ENCODE assay signal across 15 mouse cellular contexts in the genomic region with DNA sequence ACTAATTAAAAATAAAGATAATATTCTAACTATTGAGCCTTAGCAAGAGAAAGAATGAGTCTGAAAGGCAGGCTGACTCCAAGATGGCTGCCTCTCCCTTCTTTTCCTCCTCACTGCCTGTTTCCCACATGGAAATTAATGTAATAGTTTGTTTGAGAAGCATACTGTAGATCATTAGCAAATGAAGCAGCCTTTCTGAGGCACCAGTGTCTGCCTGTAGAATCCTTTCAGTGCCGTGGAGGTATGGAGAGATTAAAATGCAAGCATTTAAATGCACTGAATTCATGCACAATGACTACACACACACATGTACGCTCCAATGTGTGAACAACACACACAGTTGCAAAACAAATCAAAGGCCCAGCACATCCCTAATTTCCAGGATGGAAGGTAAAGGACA.
A peak's percentile ranks its signal among the peaks of the same experiment; 100 is the strongest.
DNase-seq lines count a peak whose midpoint lies in the region; ATAC-seq and TF ChIP-seq lines count a peak whose summit lies in the region.
"Had no signal": no experiment of that assay in that cellular context is flagged by ENCODE, and none has a peak within 500 bp of the region (broad histone marks: within the 10 kb centered on the region; RNA-seq: fewer than 3 reads in every experiment).

No protein-coding gene starts in this region.

- WGBS in kidney, embryonic 15.5 days: 84% methylated on average over 2 of the region's 2 CpGs
- WGBS in forebrain, embryonic 12.5 days: 12% methylated on average over 2 of the region's 2 CpGs
- WGBS in hindbrain, embryonic 15.5 days: 28% methylated on average over 2 of the region's 2 CpGs
- WGBS in neural tube, embryonic 12.5 days: 35% methylated on average over 2 of the region's 2 CpGs
- WGBS in thymus, adult 2 months: 95% methylated on average over 2 of the region's 2 CpGs

- DNase-seq in kidney, postnatal 10 days: no peak
- DNase-seq in thymus, adult 2 months: no peak
- no peak for DNase-seq in adrenal gland, postnatal 10 days
- DNase-seq: B cell, adult 2 months; heart, postnatal 36 days; kidney, adult 18-20 months; left cerebral cortex, postnatal 4 days; liver, embryonic 13.5 days; lung, postnatal 14 days had no signal

- H3K9ac ChIP-seq in kidney, embryonic 15.5 days: no peak overlapping the region
- peak overlapping the region; percentile 42 for H3K9ac ChIP-seq in forebrain, embryonic 12.5 days
- H3K9ac ChIP-seq in hindbrain, embryonic 15.5 days: peak overlapping the region; percentile 53
- H3K9ac ChIP-seq in neural tube, embryonic 12.5 days: peak overlapping the region; percentile 43
- H3K9ac ChIP-seq: liver, embryonic 13.5 days had no signal

- peak overlapping the region; percentile 30; the same call in 1 of the 2 replicates for H3K27ac ChIP-seq in kidney, embryonic 15.5 days
- H3K27ac ChIP-seq in forebrain, embryonic 12.5 days: peak overlapping the region; percentile 97
- H3K27ac ChIP-seq in hindbrain, embryonic 15.5 days (replicated peaks): peak overlapping the region; percentile 97
- peak overlapping the region; percentile 76 for H3K27ac ChIP-seq in neural tube, embryonic 12.5 days
- H3K27ac ChIP-seq in thymus, adult 2 months (ENCODE audit: control insufficient read depth, insufficient read depth, low read length): no peak overlapping the region
- H3K27ac ChIP-seq: liver, embryonic 13.5 days had no signal

- no peak for TF ChIP-seq POLR2A in thymus, adult 2 months (IDR thresholded peaks at IDR 0.05; ENCODE audit: control insufficient read depth, extremely low read depth, insufficient read depth, low read length, poor library complexity)

- no peaks in the 10 kb centered on the region for H3K9me3 ChIP-seq in kidney, embryonic 15.5 days (replicated peaks)
- H3K9me3 ChIP-seq in forebrain, embryonic 12.5 days: no peaks in the 10 kb centered on the region
- no peaks in the 10 kb centered on the region for H3K9me3 ChIP-seq in hindbrain, embryonic 15.5 days
- no peaks in the 10 kb centered on the region for H3K9me3 ChIP-seq in neural tube, embryonic 12.5 days
- H3K9me3 ChIP-seq: G1E; liver, embryonic 13.5 days had no signal

- H3K27me3 ChIP-seq in kidney, embryonic 15.5 days: no peaks in the 10 kb centered on the region
- no peaks in the 10 kb centered on the region for H3K27me3 ChIP-seq in forebrain, embryonic 12.5 days
- no peaks in the 10 kb centered on the region for H3K27me3 ChIP-seq in hindbrain, embryonic 15.5 days
- no peaks in the 10 kb centered on the region for H3K27me3 ChIP-seq in neural tube, embryonic 12.5 days (replicated peaks)
- H3K27me3 ChIP-seq in thymus, adult 2 months (ENCODE audit: control insufficient read depth, insufficient read depth, low read length): no peaks in the 10 kb centered on the region

- peaks cover 13% of the 10 kb centered on the region for H3K4me1 ChIP-seq in kidney, embryonic 15.5 days
- H3K4me1 ChIP-seq in forebrain, embryonic 12.5 days: peaks cover 79% of the 10 kb centered on the region
- peaks cover 61% of the 10 kb centered on the region for H3K4me1 ChIP-seq in hindbrain, embryonic 15.5 days (replicated peaks)
- H3K4me1 ChIP-seq in neural tube, embryonic 12.5 days: peaks cover 35% of the 10 kb centered on the region
- no peaks in the 10 kb centered on the region for H3K4me1 ChIP-seq in thymus, adult 2 months (replicated peaks; ENCODE audit: control insufficient read depth, insufficient read depth, low read length)
- H3K4me1 ChIP-seq: liver, embryonic 13.5 days had no signal

- no peak for TF ChIP-seq CTCF in thymus, adult 2 months (IDR thresholded peaks at IDR 0.05; ENCODE audit: borderline replicate concordance, control insufficient read depth, extremely low read depth, insufficient read depth, low read length, poor library complexity)

- H3K36me3 ChIP-seq in kidney, embryonic 15.5 days: no peaks in the 10 kb centered on the region
- no peaks in the 10 kb centered on the region for H3K36me3 ChIP-seq in forebrain, embryonic 12.5 days (replicated peaks)
- H3K36me3 ChIP-seq in hindbrain, embryonic 15.5 days: no peaks in the 10 kb centered on the region
- no peaks in the 10 kb centered on the region for H3K36me3 ChIP-seq in neural tube, embryonic 12.5 days
- H3K36me3 ChIP-seq in thymus, adult 2 months (ENCODE audit: control insufficient read depth, insufficient read depth, low read length): no peaks in the 10 kb centered on the region
- H3K36me3 ChIP-seq: G1E; liver, embryonic 13.5 days had no signal

- no peak overlapping the region for H3K4me3 ChIP-seq in kidney, embryonic 15.5 days (replicated peaks)
- peak overlapping the region; percentile 17; the same call in 1 of the 2 replicates for H3K4me3 ChIP-seq in forebrain, embryonic 12.5 days (replicated peaks)
- peak overlapping the region; percentile 23 for H3K4me3 ChIP-seq in hindbrain, embryonic 15.5 days
- peak overlapping the region; percentile 23; the same call in 1 of the 2 replicates for H3K4me3 ChIP-seq in neural tube, embryonic 12.5 days
- no peak overlapping the region for H3K4me3 ChIP-seq in thymus, adult 2 months (ENCODE audit: control insufficient read depth, insufficient read depth, low read length)
- H3K4me3 ChIP-seq: liver, embryonic 13.5 days had no signal

- H3K4me2 ChIP-seq in kidney, embryonic 15.5 days: no peak overlapping the region
- H3K4me2 ChIP-seq in forebrain, embryonic 12.5 days: peak overlapping the region; percentile 45
- peak overlapping the region; percentile 53 for H3K4me2 ChIP-seq in hindbrain, embryonic 15.5 days
- peak overlapping the region; percentile 46 for H3K4me2 ChIP-seq in neural tube, embryonic 12.5 days (replicated peaks)
- H3K4me2 ChIP-seq: liver, embryonic 13.5 days had no signal

- no peak for ATAC-seq in kidney, embryonic 15.5 days (replicated peaks; ENCODE audit: low FRiP score)
- no peak for ATAC-seq in forebrain, embryonic 12.5 days (ENCODE audit: low FRiP score)
- no peak for ATAC-seq in hindbrain, embryonic 15.5 days (ENCODE audit: low FRiP score, low read depth)
- no peak for ATAC-seq in neural tube, embryonic 12.5 days (ENCODE audit: low FRiP score, low read depth)
- no peak for ATAC-seq in granulocyte monocyte progenitor cell, adult 5-6 weeks (replicated peaks; ENCODE audit: poor library complexity, severe bottlenecking)

Comparison
In these comparisons a context has a peak if more than half of its experiments do, and no peak if none do; other contexts are left out.
1. H3K4me3 ChIP-seq: peak in forebrain, embryonic 12.5 days (single experiment), hindbrain, embryonic 15.5 days (single experiment) and neural tube, embryonic 12.5 days (single experiment); none in kidney, embryonic 15.5 days (single experiment) and thymus, adult 2 months (single experiment).